Mouse (Mus musculus) liver, embryonic 14.5 days (tissue): ENCODE measurements at regions not wholly inside any gene's neighbourhood (a gene's known extent, or its start where the extent isn't known, plus 50 kb on each side); places are given as distances from the start of the nearest gene placed in this dataset. TPM values are rescaled to one million over a fixed set of nuclear protein-coding genes. Genes with fewer than 3 reads are reported as not detected.

ENCODE experiments used
- ATAC-seq: fragments of 200-750 bp; cut with Nextera tagmentation; 2 replicates; pipeline ENCODE4 v1.8.0; 2017; ENCODE audit warnings: moderate number of reproducible peaks, mild to moderate bottlenecking, moderate library complexity; ENCODE audit not compliant: insufficient read depth
- DNase-seq, 3 experiments: peaks; one replicate each; pipeline ENCODE4 v3.0.0-alpha.2; 2012 to 2013; ENCODE audit warnings: low read depth in 3 of 3, low spot score in 3 of 3
- H3K27ac ChIP-seq: fragments of 300-500 bp; sonication (generic); 2 replicates; pipeline ENCODE4 v1.5.1; 2014; ENCODE audit warnings: moderate library complexity, mild to moderate bottlenecking, control low read depth, inconsistent platforms
- H3K27me3 ChIP-seq: fragments of 300-500 bp; sonication (generic); 2 replicates; pipeline ENCODE4 v1.6.1; 2014; ENCODE audit warnings: mild to moderate bottlenecking, low read length, moderate library complexity; ENCODE audit not compliant: control insufficient read depth, insufficient read depth
- H3K36me3 ChIP-seq: fragments of 300-500 bp; sonication (generic); replicated peaks from 2 replicates; pipeline ENCODE4 v1.6.1; 2014; ENCODE audit warnings: low read depth; ENCODE audit not compliant: control insufficient read depth, insufficient read depth
- H3K4me1 ChIP-seq, 2 experiments: fragments of 200-500 bp in 1 of 2; fragments of 300-500 bp in 1 of 2; sonication (generic) in 1 of 2; replicated peaks; 2 replicates each; pipeline ENCODE4 v1.6.1; 2012 to 2014; ENCODE audit warnings: antibody characterized with exemption in 1 of 2, inconsistent platforms in 1 of 2, low read length in 1 of 2; ENCODE audit not compliant: control insufficient read depth in 2 of 2, insufficient read depth in 2 of 2
- H3K4me2 ChIP-seq: fragments of 300-500 bp; sonication (generic); 2 replicates; pipeline ENCODE4 v1.6.1; 2014; ENCODE audit warnings: low read depth, mild to moderate bottlenecking, control low read depth, moderate library complexity
- H3K4me3 ChIP-seq, 2 experiments: fragments of 200-500 bp in 1 of 2; fragments of 300-500 bp in 1 of 2; sonication (generic) in 1 of 2; 2 replicates each; pipeline ENCODE4 v1.5.1; 2012 to 2014; ENCODE audit warnings: low read depth in 2 of 2, low read length in 2 of 2, mild to moderate bottlenecking in 2 of 2, control low read depth in 1 of 2, inconsistent platforms in 1 of 2, moderate library complexity in 1 of 2; ENCODE audit not compliant: insufficient read depth in 1 of 2
- H3K9ac ChIP-seq: fragments of 300-500 bp; sonication (generic); replicated peaks from 2 replicates; pipeline ENCODE4 v1.6.1; 2014; ENCODE audit warnings: mild to moderate bottlenecking, control low read depth, moderate library complexity
- H3K9me3 ChIP-seq: fragments of 300-500 bp; sonication (generic); 2 replicates; pipeline ENCODE4 v1.6.1; 2016; ENCODE audit warnings: low read length, mixed read lengths; ENCODE audit not compliant: control insufficient read depth
- CTCF ChIP-seq: IDR thresholded peaks from 2 replicates; pipeline ENCODE4 v1.5.1; 2016; ENCODE audit warnings: antibody characterized with exemption, low read depth, control low read depth
- EP300 ChIP-seq: IDR thresholded peaks from 2 replicates; pipeline ENCODE4 v1.6.1; 2016; ENCODE audit warnings: antibody characterized with exemption, low read depth
- WGBS: fragments of 180-500 bp; shearing (Covaris S2); extraction: QIAGEN DNeasy Blood & Tissue Kit; methylation state at CpG from one replicate; pipeline ENCODE4 v1.1.7; 2014; ENCODE audit not compliant: insufficient replicate concordance; 5-methylcytosine and 5-hydroxymethylcytosine counted together
- microRNA-seq: library from miRNA; unstranded; fragments of <30 nt; microRNA quantifications from one replicate; pipeline ENCODE4, GENCODE M21; 2016

- TF ChIP-seq EP300 (peak; percentile 81), CTCF (no peak)
- ATAC-seq (peak; percentile 89), DNase-seq (peak; percentile 59 to 63 (median 61))
- Histone ChIP-seq H3K9ac (peak overlapping the region; percentile 13; the same call in 1 of the 2 replicates), H3K27ac (peak overlapping the region; percentile 63), H3K4me1 (peaks cover 18 to 21% of the 10 kb centered on the region in 2 experiments), H3K9me3 (no peaks in the 10 kb centered on the region), H3K36me3 (peaks cover 4% of the 10 kb centered on the region; the same call in 1 of the 2 replicates), H3K4me2 (peak overlapping the region; percentile 13; the same call in 1 of the 2 replicates), H3K27me3 (no peaks in the 10 kb centered on the region), H3K4me3 (no peak overlapping the region)
- WGBS: 39% methylated on average over 6 of the region's 6 CpGs
Measured at GRCm38 (mm10) chr13:107087355-107087754, 65.4 kb upstream of the Kif2a start.

GRCm38 (mm10) chr13:107078085-107078484 is 56.2 kb upstream of the Kif2a start:
- H3K27ac ChIP-seq: no peak overlapping the region
- no peak overlapping the region for H3K9ac ChIP-seq
- no peaks in the 10 kb centered on the region for H3K36me3 ChIP-seq
- no peak overlapping the region for H3K4me2 ChIP-seq
- WGBS: 45% methylated on average over 1 of the region's 1 CpGs
- DNase-seq (no peak), ATAC-seq (no peak)
- H3K27me3 ChIP-seq: no peaks in the 10 kb centered on the region
- no peak overlapping the region for H3K4me3 ChIP-seq
- H3K4me1 ChIP-seq: peaks cover 25 to 37% of the 10 kb centered on the region in 2 experiments
- no peak for TF ChIP-seq EP300
- no peak for TF ChIP-seq CTCF
- no peaks in the 10 kb centered on the region for H3K9me3 ChIP-seq

- Histone ChIP-seq H3K27me3 (no peaks in the 10 kb centered on the region), H3K27ac (peak overlapping the region; percentile 57), H3K36me3 (no peaks in the 10 kb centered on the region), H3K9ac (peak overlapping the region; percentile 46), H3K4me2 (peak overlapping the region; percentile 49), H3K9me3 (no peaks in the 10 kb centered on the region), H3K4me3 (no peak overlapping the region), H3K4me1 (peaks cover 27 to 44% of the 10 kb centered on the region in 2 experiments)
- WGBS: 28% methylated on average over 4 of the region's 4 CpGs
- TF ChIP-seq EP300 (no peak), CTCF (no peak)
- peak; percentile 57; the same call in 1 of the 2 replicates for ATAC-seq
- peak in 1 of 3 experiments; percentile 75 for DNase-seq
Measured at GRCm38 (mm10) chr13:107074917-107075316, 53.0 kb upstream of the Kif2a start.

- Histone ChIP-seq H3K27ac (peak overlapping the region; percentile 21), H3K9me3 (no peaks in the 10 kb centered on the region), H3K36me3 (no peaks in the 10 kb centered on the region), H3K4me2 (peak overlapping the region; percentile 59), H3K27me3 (no peaks in the 10 kb centered on the region), H3K9ac (peak overlapping the region; percentile 29; the same call in 1 of the 2 replicates), H3K4me1 (peaks cover 33 to 45% of the 10 kb centered on the region in 2 experiments), H3K4me3 (peak overlapping the region; percentile 3 to 11; a peak in 3 of 4 replicates)
- TF ChIP-seq EP300: no peak
- TF ChIP-seq CTCF: no peak
- ATAC-seq: peak; percentile 34
- WGBS: 29% methylated on average over 14 of the region's 14 CpGs
- no peak for DNase-seq
Measured at GRCm38 (mm10) chr13:107073039-107073620, 51.2 kb upstream of the Kif2a start.

GRCm38 (mm10) chr13:107072345-107073038 is 50.6 kb upstream of the Kif2a start:
- H3K27ac ChIP-seq: no peak overlapping the region; the same call in 1 of the 2 replicates
- H3K4me2 ChIP-seq: peak overlapping the region; percentile 59
- no peak overlapping the region; a peak in 1 of 4 replicates for H3K4me3 ChIP-seq
- no peaks in the 10 kb centered on the region for H3K36me3 ChIP-seq
- no peak for TF ChIP-seq CTCF
- no peak for TF ChIP-seq EP300
- peaks cover 33 to 45% of the 10 kb centered on the region in 2 experiments for H3K4me1 ChIP-seq
- no peak for ATAC-seq
- no peak for DNase-seq
- peak overlapping the region; percentile 29; the same call in 1 of the 2 replicates for H3K9ac ChIP-seq
- 60% methylated on average over 11 of the region's 11 CpGs for WGBS
- no peaks in the 10 kb centered on the region for H3K9me3 ChIP-seq
- H3K27me3 ChIP-seq: no peaks in the 10 kb centered on the region

Small RNA genes lying in the stretch of these regions (microRNA-seq; reads per million reads assigned to microRNA genes)
- gene Gm22118: not detected
